Mouse (Mus musculus): ENCODE results near the gene Ssbp4. TPM values are rescaled to one million over a fixed set of nuclear protein-coding genes. Genes with fewer than 3 reads are reported as not detected.

Ssbp4 gene
- polyA plus RNA-seq, 1 experiment from 2014 or later: 122 TPM

DNA sequence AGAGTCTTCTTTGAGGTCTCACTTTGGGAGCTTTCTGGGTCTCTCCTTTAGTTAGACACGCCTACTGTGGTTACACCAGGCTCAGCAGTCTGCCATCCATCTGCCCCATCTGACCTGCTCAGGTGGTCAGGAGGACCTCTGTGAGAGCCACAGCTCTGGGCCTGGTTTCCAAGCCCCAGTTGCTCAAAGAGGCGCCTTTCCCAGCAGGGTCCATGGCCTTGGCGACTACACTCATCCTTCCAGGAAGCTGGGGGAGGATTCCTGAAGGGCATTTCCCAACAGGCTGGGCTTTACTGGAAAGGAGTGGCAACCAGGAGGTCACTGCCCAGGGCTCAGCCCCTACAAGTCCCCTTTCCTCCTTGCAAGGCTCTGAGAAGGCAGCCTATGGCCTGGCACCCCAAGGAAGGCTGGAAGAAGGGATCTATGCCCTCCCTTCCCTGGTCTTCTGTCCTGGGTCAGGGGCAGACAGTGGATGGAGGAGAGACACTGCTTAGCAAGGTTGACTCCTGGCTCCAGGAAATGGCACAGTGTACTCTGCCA, 43.9 kb downstream of the Ssbp4 start:
- Histone ChIP-seq H3K27ac (ENCODE audit: low read length) (no peak overlapping the region), H3K9ac (replicated peaks; ENCODE audit: low read depth, low read length) (no peak overlapping the region), H3K27me3 (ENCODE audit: control insufficient read depth, insufficient read depth, low read length) (no peaks in the 10 kb centered on the region), H3K4me2 (replicated peaks; ENCODE audit: low read depth, low read length) (no peak overlapping the region), H3K36me3 (ENCODE audit: control insufficient read depth, insufficient read depth, low read length) (no peaks in the 10 kb centered on the region; the same call in 1 of the 2 replicates), H3K4me3 (ENCODE audit: low read depth, low read length) (no peak overlapping the region), H3K9me3 (ENCODE audit: control insufficient read depth, low read depth, low read length) (no peaks in the 10 kb centered on the region), H3K4me1 (ENCODE audit: control insufficient read depth, insufficient read depth, low read length) (peaks cover 31% of the 10 kb centered on the region)
- ATAC-seq (ENCODE audit: insufficient number of reproducible peaks, insufficient read depth, low FRiP score, low read depth): no peak
- WGBS: 66% methylated on average over 3 of the region's 3 CpGs

DNA sequence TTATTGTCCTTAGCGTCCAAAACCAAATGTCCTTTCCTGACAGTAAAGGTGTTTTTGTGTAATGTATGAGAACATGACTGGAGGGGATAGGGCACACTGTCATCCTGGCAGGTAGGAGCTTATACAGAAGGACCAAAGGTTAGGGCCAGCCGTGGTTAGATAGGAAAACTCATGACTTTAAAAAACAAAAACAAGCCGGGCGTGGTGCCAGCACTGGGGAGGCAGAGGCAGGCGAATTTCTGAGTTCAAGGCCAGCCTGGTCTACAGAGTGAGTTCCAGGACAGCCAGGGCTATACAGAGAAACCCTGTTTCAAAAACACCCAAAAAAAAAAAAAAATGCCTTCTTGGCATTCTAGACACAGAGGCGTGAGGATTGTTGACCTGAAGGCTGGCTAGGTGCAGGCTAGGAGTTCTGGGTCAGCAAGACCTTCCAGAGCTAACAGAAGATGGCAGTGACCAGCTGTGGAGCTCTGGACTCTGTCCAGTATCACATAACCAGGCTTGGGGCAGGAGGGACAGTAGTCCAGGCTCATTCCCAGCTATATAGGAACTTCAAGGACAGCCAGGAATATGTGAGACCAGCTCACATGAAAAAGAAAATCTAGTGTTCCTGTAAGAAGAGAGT, 44.8 kb downstream of the Ssbp4 start:
- Histone ChIP-seq H3K36me3 (ENCODE audit: control insufficient read depth, insufficient read depth, low read length) (no peaks in the 10 kb centered on the region; the same call in 1 of the 2 replicates), H3K27me3 (ENCODE audit: control insufficient read depth, insufficient read depth, low read length) (no peaks in the 10 kb centered on the region), H3K4me3 (ENCODE audit: low read depth, low read length) (no peak overlapping the region), H3K4me2 (replicated peaks; ENCODE audit: low read depth, low read length) (no peak overlapping the region), H3K9ac (replicated peaks; ENCODE audit: low read depth, low read length) (no peak overlapping the region), H3K4me1 (ENCODE audit: control insufficient read depth, insufficient read depth, low read length) (peaks cover 33% of the 10 kb centered on the region), H3K27ac (ENCODE audit: low read length) (no peak overlapping the region), H3K9me3 (ENCODE audit: control insufficient read depth, low read depth, low read length) (no peaks in the 10 kb centered on the region)
- ATAC-seq (ENCODE audit: insufficient number of reproducible peaks, insufficient read depth, low FRiP score, low read depth): no peak
- WGBS: 86% methylated on average over 6 of the region's 6 CpGs

- H3K4me1 ChIP-seq (ENCODE audit: control insufficient read depth, insufficient read depth, low read length): peaks cover 33% of the 10 kb centered on the region
- H3K36me3 ChIP-seq (ENCODE audit: control insufficient read depth, insufficient read depth, low read length): no peaks in the 10 kb centered on the region; the same call in 1 of the 2 replicates
- H3K4me2 ChIP-seq (replicated peaks; ENCODE audit: low read depth, low read length): no peak overlapping the region
- H3K27ac ChIP-seq (ENCODE audit: low read length): no peak overlapping the region
- H3K4me3 ChIP-seq (ENCODE audit: low read depth, low read length): no peak overlapping the region
- WGBS: 70% methylated on average over 3 of the region's 3 CpGs
- H3K27me3 ChIP-seq (ENCODE audit: control insufficient read depth, insufficient read depth, low read length): no peaks in the 10 kb centered on the region
- no peak for ATAC-seq (ENCODE audit: insufficient number of reproducible peaks, insufficient read depth, low FRiP score, low read depth)
- H3K9me3 ChIP-seq (ENCODE audit: control insufficient read depth, low read depth, low read length): no peaks in the 10 kb centered on the region
- no peak overlapping the region for H3K9ac ChIP-seq (replicated peaks; ENCODE audit: low read depth, low read length)
Measured at GRCm38 (mm10) chr8:70562802-70563201, 45.9 kb downstream of the Ssbp4 start.

DNA sequence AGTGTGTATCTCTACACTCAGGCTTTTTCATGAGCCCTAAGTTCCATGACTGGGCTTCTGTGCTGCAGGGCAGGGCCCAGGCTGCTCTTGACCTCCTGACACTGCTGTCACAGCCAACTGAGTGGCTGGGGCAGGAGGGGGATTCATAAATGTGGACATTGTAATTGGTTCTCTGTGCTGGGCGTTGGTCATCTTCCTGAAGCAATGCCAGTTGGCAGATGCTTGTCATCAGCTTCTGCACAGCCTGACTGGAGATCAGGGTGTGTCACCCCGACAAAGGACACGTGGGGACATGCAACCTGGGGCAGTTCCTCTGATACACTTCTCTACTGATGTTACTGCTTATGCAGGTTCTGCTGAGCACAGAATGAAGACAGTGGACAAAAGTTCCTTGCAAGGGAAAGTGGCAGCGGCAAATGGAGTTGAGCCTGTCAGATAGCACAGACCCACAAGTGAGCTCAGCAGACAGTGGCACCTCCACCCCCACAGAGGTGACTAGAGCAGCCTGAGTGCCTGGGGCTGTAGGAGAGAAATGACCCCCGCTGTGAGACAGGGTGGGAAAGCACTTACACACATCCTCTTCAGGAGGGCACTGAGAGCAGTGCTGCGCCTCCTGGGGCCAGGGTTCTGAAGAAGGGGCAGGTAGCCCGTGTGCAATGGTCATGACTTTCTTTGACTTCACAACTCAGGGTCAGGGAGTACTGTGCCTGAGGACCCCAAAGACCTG, 46.7 kb downstream of the Ssbp4 start:
- no peaks in the 10 kb centered on the region for H3K9me3 ChIP-seq (ENCODE audit: control insufficient read depth, low read depth, low read length)

GRCm38 (mm10) chr8:70561357-70561756, 47.3 kb downstream of the Ssbp4 start:
- Histone ChIP-seq H3K4me3 (ENCODE audit: low read depth, low read length) (no peak overlapping the region), H3K4me2 (replicated peaks; ENCODE audit: low read depth, low read length) (no peak overlapping the region), H3K4me1 (ENCODE audit: control insufficient read depth, insufficient read depth, low read length) (peaks cover 33% of the 10 kb centered on the region), H3K27ac (ENCODE audit: low read length) (peak overlapping the region; percentile 41; the same call in 1 of the 2 replicates), H3K9me3 (ENCODE audit: control insufficient read depth, low read depth, low read length) (no peaks in the 10 kb centered on the region), H3K27me3 (ENCODE audit: control insufficient read depth, insufficient read depth, low read length) (no peaks in the 10 kb centered on the region), H3K36me3 (ENCODE audit: control insufficient read depth, insufficient read depth, low read length) (peaks cover 2% of the 10 kb centered on the region; the same call in 1 of the 2 replicates), H3K9ac (replicated peaks; ENCODE audit: low read depth, low read length) (no peak overlapping the region)
- ATAC-seq (ENCODE audit: insufficient number of reproducible peaks, insufficient read depth, low FRiP score, low read depth): no peak
- 25% methylated on average over 4 of the region's 4 CpGs for WGBS

More for the DNA sequence above, 46.7 kb downstream of the Ssbp4 start:
- Histone ChIP-seq H3K27ac (ENCODE audit: low read length) (peak overlapping the region; percentile 41; the same call in 1 of the 2 replicates), H3K9ac (replicated peaks; ENCODE audit: low read depth, low read length) (no peak overlapping the region), H3K4me1 (ENCODE audit: control insufficient read depth, insufficient read depth, low read length) (peaks cover 33% of the 10 kb centered on the region), H3K27me3 (ENCODE audit: control insufficient read depth, insufficient read depth, low read length) (no peaks in the 10 kb centered on the region), H3K36me3 (ENCODE audit: control insufficient read depth, insufficient read depth, low read length) (no peaks in the 10 kb centered on the region; the same call in 1 of the 2 replicates), H3K4me2 (replicated peaks; ENCODE audit: low read depth, low read length) (no peak overlapping the region), H3K4me3 (ENCODE audit: low read depth, low read length) (no peak overlapping the region)
- 68% methylated on average over 7 of the region's 7 CpGs for WGBS
- no peak for ATAC-seq (ENCODE audit: insufficient number of reproducible peaks, insufficient read depth, low FRiP score, low read depth)

- H3K4me3 ChIP-seq (ENCODE audit: low read depth, low read length): no peak overlapping the region
- ATAC-seq (ENCODE audit: insufficient number of reproducible peaks, insufficient read depth, low FRiP score, low read depth): no peak
- H3K4me1 ChIP-seq (ENCODE audit: control insufficient read depth, insufficient read depth, low read length): peaks cover 32% of the 10 kb centered on the region
- WGBS: 68% methylated on average over 3 of the region's 3 CpGs
- H3K4me2 ChIP-seq (replicated peaks; ENCODE audit: low read depth, low read length): no peak overlapping the region
- no peak overlapping the region for H3K9ac ChIP-seq (replicated peaks; ENCODE audit: low read depth, low read length)
- peak overlapping the region; percentile 29; the same call in 1 of the 2 replicates for H3K27ac ChIP-seq (ENCODE audit: low read length)
- H3K9me3 ChIP-seq (ENCODE audit: control insufficient read depth, low read depth, low read length): no peaks in the 10 kb centered on the region
- no peaks in the 10 kb centered on the region for H3K27me3 ChIP-seq (ENCODE audit: control insufficient read depth, insufficient read depth, low read length)
- H3K36me3 ChIP-seq (ENCODE audit: control insufficient read depth, insufficient read depth, low read length): peaks cover 3% of the 10 kb centered on the region; the same call in 1 of the 2 replicates
Measured at GRCm38 (mm10) chr8:70560564-70560963, 48.1 kb downstream of the Ssbp4 start.

DNA sequence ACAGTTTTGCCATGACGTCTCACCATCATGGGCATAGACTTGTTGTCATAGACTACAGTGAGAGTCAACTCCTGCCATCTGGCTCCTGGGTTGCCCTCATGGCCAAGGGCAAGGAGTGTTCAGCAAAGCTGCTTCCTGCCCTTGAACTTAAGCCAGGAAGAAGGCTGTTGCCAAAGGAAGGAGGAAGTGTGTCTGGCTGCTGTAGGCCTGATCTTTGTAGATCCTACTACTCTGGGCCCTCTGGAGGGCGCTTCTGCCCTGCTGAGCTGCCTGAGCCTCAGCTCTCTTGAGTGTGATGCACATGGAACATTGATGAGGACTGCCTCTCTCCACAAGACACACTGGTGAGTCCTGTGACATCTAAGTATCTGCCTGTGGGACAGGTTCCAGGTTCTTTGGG, 48.6 kb downstream of the Ssbp4 start:
- H3K9ac ChIP-seq (replicated peaks; ENCODE audit: low read depth, low read length): no peak overlapping the region
- no peak overlapping the region for H3K4me2 ChIP-seq (replicated peaks; ENCODE audit: low read depth, low read length)
- H3K36me3 ChIP-seq (ENCODE audit: control insufficient read depth, insufficient read depth, low read length): peaks cover 3% of the 10 kb centered on the region; the same call in 1 of the 2 replicates
- H3K27me3 ChIP-seq (ENCODE audit: control insufficient read depth, insufficient read depth, low read length): no peaks in the 10 kb centered on the region
- 81% methylated on average over 2 of the region's 2 CpGs for WGBS
- no peak for ATAC-seq (ENCODE audit: insufficient number of reproducible peaks, insufficient read depth, low FRiP score, low read depth)
- H3K4me1 ChIP-seq (ENCODE audit: control insufficient read depth, insufficient read depth, low read length): peaks cover 30% of the 10 kb centered on the region
- H3K9me3 ChIP-seq (ENCODE audit: control insufficient read depth, low read depth, low read length): no peaks in the 10 kb centered on the region
- no peak overlapping the region for H3K27ac ChIP-seq (ENCODE audit: low read length)
- no peak overlapping the region for H3K4me3 ChIP-seq (ENCODE audit: low read depth, low read length)

DNA sequence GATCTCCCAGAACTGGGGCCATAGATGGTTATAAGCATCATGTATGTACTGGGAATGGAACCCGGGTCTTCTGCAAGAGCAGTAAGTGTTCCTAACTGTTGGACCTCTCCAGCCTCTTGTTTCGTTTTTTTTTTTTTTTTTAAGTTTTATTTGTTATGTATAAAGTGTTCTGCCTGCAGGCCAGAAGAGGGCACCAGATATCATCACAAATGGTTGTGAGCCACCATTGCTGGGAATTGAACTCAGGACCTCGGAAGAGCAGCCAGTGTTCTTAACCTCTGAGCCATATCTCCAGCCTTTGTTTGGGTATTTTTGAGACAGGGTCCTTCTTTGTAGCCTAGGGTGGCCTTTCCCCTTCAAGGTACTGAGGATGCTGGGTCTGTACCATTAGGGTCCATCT, 49.7 kb downstream of the Ssbp4 start:
- Histone ChIP-seq H3K9me3 (ENCODE audit: control insufficient read depth, low read depth, low read length) (no peaks in the 10 kb centered on the region), H3K27ac (ENCODE audit: low read length) (no peak overlapping the region), H3K36me3 (ENCODE audit: control insufficient read depth, insufficient read depth, low read length) (peaks cover 3% of the 10 kb centered on the region; the same call in 1 of the 2 replicates), H3K4me1 (ENCODE audit: control insufficient read depth, insufficient read depth, low read length) (peaks cover 29% of the 10 kb centered on the region), H3K4me3 (ENCODE audit: low read depth, low read length) (no peak overlapping the region), H3K27me3 (ENCODE audit: control insufficient read depth, insufficient read depth, low read length) (no peaks in the 10 kb centered on the region), H3K4me2 (replicated peaks; ENCODE audit: low read depth, low read length) (no peak overlapping the region), H3K9ac (replicated peaks; ENCODE audit: low read depth, low read length) (no peak overlapping the region)
- no peak for ATAC-seq (ENCODE audit: insufficient number of reproducible peaks, insufficient read depth, low FRiP score, low read depth)
- 80% methylated on average over 3 of the region's 3 CpGs for WGBS
